Mouse (Mus musculus) midbrain, embryonic 15.5 days (tissue): ENCODE results near the gene H2-Q10. TPM values are rescaled to one million over a fixed set of nuclear protein-coding genes. Genes with fewer than 3 reads are reported as not detected.
"Not testable (repeated sequence)": the region's sequence is repeated elsewhere in the genome, so short reads cannot be mapped to it uniquely, and the experiment has no call there.

Experiments
- ATAC-seq: fragments of 200-750 bp; cut with Nextera tagmentation; replicated peaks from 2 replicates; pipeline ENCODE4 v1.8.0; 2017; ENCODE audit warnings: moderate TSS enrichment
- H3K27ac ChIP-seq: fragments of 300-500 bp; sonication (generic); 2 replicates; pipeline ENCODE4 v1.5.1; 2015; ENCODE audit warnings: mild to moderate bottlenecking, inconsistent platforms
- H3K27me3 ChIP-seq: fragments of 300-500 bp; sonication (generic); replicated peaks from 2 replicates; pipeline ENCODE4 v1.6.1; 2015; ENCODE audit warnings: inconsistent platforms
- H3K36me3 ChIP-seq: fragments of 300-500 bp; sonication (generic); replicated peaks from 2 replicates; pipeline ENCODE4 v1.6.1; 2015; ENCODE audit warnings: inconsistent platforms
- H3K4me1 ChIP-seq: fragments of 300-500 bp; sonication (generic); 2 replicates; pipeline ENCODE4 v1.6.1; 2015; ENCODE audit warnings: inconsistent platforms
- H3K4me2 ChIP-seq: fragments of 300-500 bp; sonication (generic); 2 replicates; pipeline ENCODE4 v1.6.1; 2015; ENCODE audit warnings: inconsistent platforms, mild to moderate bottlenecking, moderate library complexity
- H3K4me3 ChIP-seq: fragments of 300-500 bp; sonication (generic); 2 replicates; pipeline ENCODE4 v1.5.1; 2015; ENCODE audit warnings: mild to moderate bottlenecking, inconsistent platforms
- H3K9ac ChIP-seq: fragments of 300-500 bp; sonication (generic); 2 replicates; pipeline ENCODE4 v1.6.1; 2015; ENCODE audit warnings: mild to moderate bottlenecking, inconsistent platforms
- H3K9me3 ChIP-seq: fragments of 300-500 bp; sonication (generic); 2 replicates; pipeline ENCODE4 v1.6.1; 2016; ENCODE audit warnings: inconsistent platforms
- WGBS: fragments of 180-500 bp; shearing (Covaris S2); methylation state at CpG from one replicate; pipeline ENCODE4 v1.1.7; 2015; ENCODE audit warnings: mixed read lengths; 5-methylcytosine and 5-hydroxymethylcytosine counted together
- polyA plus RNA-seq: library from polyadenylated mRNA; unstranded; fragments of >200 nt; fragmentation: Nextera tagmentation; extraction: Ambion mirVana; gene quantifications from 2 replicates; pipeline ENCODE4 v1.2.1, GENCODE M21; 2015

H2-Q10 gene
- polyA plus RNA-seq, 1 experiment from 2014 or later = 0.26 TPM

GRCm38 (mm10) chr17:35434836-35435235, 35.1 kb upstream of the H2-Q10 start:
- H3K36me3 ChIP-seq, H3K9ac ChIP-seq, ATAC-seq, H3K4me1 ChIP-seq, H3K9me3 ChIP-seq, H3K27me3 ChIP-seq, H3K4me2 ChIP-seq, H3K4me3 ChIP-seq, H3K27ac ChIP-seq: not testable (repeated sequence)
- WGBS = 10% methylated on average over 8 of the region's 8 CpGs

GRCm38 (mm10) chr17:35435577-35435976, 34.3 kb upstream of the H2-Q10 start:
- not testable (repeated sequence) for H3K4me1 ChIP-seq, H3K27ac ChIP-seq, H3K9ac ChIP-seq, H3K36me3 ChIP-seq, H3K4me3 ChIP-seq, H3K9me3 ChIP-seq, H3K4me2 ChIP-seq, ATAC-seq
- 77% methylated on average over 3 of the region's 3 CpGs for WGBS
- H3K27me3 ChIP-seq = peaks cover 11% of the 10 kb centered on the region; the same call in 1 of the 2 replicates

DNA sequence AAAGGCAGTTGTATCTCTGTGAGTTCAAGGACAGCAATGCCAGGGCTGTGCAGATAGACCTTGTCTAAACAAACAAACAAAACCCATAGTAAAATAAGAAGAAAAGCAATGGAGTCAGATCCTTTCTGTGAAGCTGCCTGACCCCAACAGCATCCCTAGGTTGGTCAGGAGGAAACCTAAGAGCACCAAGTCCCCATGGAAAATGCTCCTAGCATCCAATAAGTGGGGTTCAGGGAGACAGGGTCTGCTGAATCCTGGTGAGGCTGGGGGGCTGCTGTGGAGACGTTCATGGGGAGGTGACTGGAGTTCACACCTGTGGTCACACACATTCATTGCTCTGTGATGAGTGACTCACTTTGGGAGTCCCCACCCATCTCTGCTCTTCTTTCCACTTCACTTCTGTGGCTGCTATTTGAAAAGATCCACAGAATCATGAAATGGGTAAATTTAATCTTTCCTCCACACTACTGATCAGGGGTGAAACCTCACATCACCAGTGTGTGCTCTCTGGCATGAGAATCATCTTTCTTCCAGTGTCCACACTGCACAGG, 32.4 kb upstream of the H2-Q10 start:
- not testable (repeated sequence) for ATAC-seq, H3K9me3 ChIP-seq, H3K36me3 ChIP-seq, H3K4me2 ChIP-seq, H3K27ac ChIP-seq, H3K4me1 ChIP-seq, H3K9ac ChIP-seq, H3K4me3 ChIP-seq
- H3K27me3 ChIP-seq = peaks cover 11% of the 10 kb centered on the region; the same call in 1 of the 2 replicates
- 73% methylated on average over 1 of the region's 1 CpGs for WGBS

GRCm38 (mm10) chr17:35438395-35438794, 31.5 kb upstream of the H2-Q10 start:
- Histone ChIP-seq H3K27me3 (peaks cover 11% of the 10 kb centered on the region; the same call in 1 of the 2 replicates), H3K4me2 (peak overlapping the region; percentile 81; the same call in 1 of the 2 replicates)
- H3K4me1 ChIP-seq, H3K9ac ChIP-seq, H3K4me3 ChIP-seq, H3K36me3 ChIP-seq, H3K9me3 ChIP-seq, ATAC-seq, H3K27ac ChIP-seq: not testable (repeated sequence)
- 93% methylated on average over 3 of the region's 3 CpGs for WGBS

- not testable (repeated sequence) for H3K27ac ChIP-seq, H3K4me1 ChIP-seq, H3K36me3 ChIP-seq, H3K9me3 ChIP-seq
- ATAC-seq = peak; percentile 90
- Histone ChIP-seq H3K4me3 (peak within 1 kb of the TSS; percentile 44), H3K27me3 (peaks cover 11% of the 10 kb centered on the region; the same call in 1 of the 2 replicates), H3K9ac (peak within 1 kb of the TSS; percentile 32), H3K4me2 (peak within 1 kb of the TSS; percentile 81)
- WGBS = 1% methylated on average over 18 of the region's 18 CpGs
These were observed 31.0 kb upstream of the H2-Q10 start, which contains the start of gene H2-Q7 for GRCm38 (mm10) chr17:35438885-35439284. H2-Q7 (plus strand) TSS chr17:35439155.

GRCm38 (mm10) chr17:35439295-35439747, 30.6 kb upstream of the H2-Q10 start:
- ATAC-seq = peak; percentile 77
- not testable (repeated sequence) for H3K36me3 ChIP-seq, H3K4me1 ChIP-seq, H3K9me3 ChIP-seq, H3K27ac ChIP-seq
- 2% methylated on average over 46 of the region's 48 CpGs for WGBS
- Histone ChIP-seq H3K9ac (peak overlapping the region; percentile 32), H3K27me3 (peaks cover 11% of the 10 kb centered on the region; the same call in 1 of the 2 replicates), H3K4me3 (peak overlapping the region; percentile 44), H3K4me2 (peak overlapping the region; percentile 81)

DNA sequence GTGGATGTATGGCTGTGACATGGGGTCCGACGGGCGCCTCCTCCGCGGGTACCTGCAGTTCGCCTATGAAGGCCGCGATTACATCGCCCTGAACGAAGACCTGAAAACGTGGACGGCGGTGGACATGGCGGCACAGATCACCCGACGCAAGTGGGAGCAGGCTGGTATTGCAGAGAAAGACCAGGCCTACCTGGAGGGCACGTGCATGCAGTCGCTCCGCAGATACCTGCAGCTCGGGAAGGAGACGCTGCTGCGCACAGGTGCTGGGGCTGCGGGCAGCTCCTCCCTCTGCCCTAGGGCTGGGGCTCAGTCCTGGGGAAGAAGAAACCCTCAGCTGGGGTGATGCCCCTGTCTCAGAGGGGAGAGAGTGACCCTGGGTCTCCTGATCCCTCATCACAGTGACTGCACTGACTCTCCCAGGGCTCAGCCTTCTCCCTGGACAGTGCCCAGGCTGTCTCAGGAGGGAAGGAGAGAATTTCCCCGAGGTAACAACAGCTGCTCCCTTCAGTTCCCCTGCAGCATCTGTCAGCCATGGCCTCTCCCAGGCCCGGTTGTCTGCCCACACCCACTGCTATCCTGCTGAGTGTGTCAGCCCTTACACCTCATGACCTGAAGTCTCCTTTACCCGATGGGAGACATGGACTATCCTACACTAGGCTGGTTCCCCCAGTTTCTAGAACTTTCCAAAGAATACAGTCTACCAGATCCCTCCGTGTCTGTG, 29.8 kb upstream of the H2-Q10 start:
- H3K4me3 ChIP-seq, H3K9me3 ChIP-seq, H3K27ac ChIP-seq, H3K4me1 ChIP-seq, H3K9ac ChIP-seq, H3K36me3 ChIP-seq: not testable (repeated sequence)
- Histone ChIP-seq H3K27me3 (peaks cover 11% of the 10 kb centered on the region; the same call in 1 of the 2 replicates), H3K4me2 (peak overlapping the region; percentile 81; the same call in 1 of the 2 replicates)
- 0 out of 2 replicates have a peak, but pooled peaks have one; percentile 10 for ATAC-seq
- WGBS = 52% methylated on average over 27 of the region's 27 CpGs

DNA sequence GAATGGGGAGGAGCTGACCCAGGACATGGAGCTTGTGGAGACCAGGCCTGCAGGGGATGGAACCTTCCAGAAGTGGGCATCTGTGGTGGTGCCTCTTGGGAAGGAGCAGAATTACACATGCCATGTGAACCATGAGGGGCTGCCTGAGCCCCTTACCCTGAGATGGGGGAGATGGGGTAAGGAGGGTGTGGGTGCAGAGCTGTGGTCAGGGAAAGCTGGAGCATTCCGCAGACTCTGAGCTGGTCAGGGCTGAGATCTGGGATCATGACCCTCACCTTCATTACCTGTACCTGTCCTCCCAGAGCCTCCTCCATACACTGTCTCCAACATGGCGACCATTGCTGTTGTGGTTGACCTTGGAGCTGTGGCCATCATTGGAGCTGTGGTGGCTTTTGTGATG, 27.5 kb upstream of the H2-Q10 start:
- not testable (repeated sequence) for H3K36me3 ChIP-seq, H3K4me1 ChIP-seq, ATAC-seq, H3K9ac ChIP-seq, H3K9me3 ChIP-seq, H3K4me3 ChIP-seq, H3K4me2 ChIP-seq, H3K27ac ChIP-seq
- H3K27me3 ChIP-seq = peaks cover 11% of the 10 kb centered on the region; the same call in 1 of the 2 replicates
- 91% methylated on average over 2 of the region's 2 CpGs for WGBS

DNA sequence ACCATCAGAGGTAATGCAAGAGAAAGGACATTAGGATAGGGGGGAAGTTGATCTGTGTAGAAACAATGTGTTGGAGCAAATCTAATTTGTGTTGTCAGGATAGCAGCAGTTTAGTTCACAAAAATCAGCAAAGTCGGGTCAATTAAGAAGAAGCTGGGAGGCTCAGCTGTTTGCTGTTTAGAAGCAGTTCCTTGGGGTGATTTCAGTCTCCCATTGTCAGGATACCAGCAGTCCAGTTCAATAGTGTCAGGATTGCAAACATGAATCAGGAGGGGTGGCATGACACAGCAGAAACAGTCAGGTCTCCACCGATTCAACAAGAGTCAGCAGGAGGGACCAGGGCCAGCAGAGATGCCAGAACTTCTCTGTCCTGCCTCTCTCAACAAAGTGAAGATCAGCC, 25.4 kb upstream of the H2-Q10 start:
- not testable (repeated sequence) for H3K27ac ChIP-seq, H3K9ac ChIP-seq, H3K4me2 ChIP-seq, H3K4me3 ChIP-seq, ATAC-seq, H3K27me3 ChIP-seq, H3K4me1 ChIP-seq, H3K9me3 ChIP-seq, H3K36me3 ChIP-seq
- 89% methylated on average over 2 of the region's 2 CpGs for WGBS

DNA sequence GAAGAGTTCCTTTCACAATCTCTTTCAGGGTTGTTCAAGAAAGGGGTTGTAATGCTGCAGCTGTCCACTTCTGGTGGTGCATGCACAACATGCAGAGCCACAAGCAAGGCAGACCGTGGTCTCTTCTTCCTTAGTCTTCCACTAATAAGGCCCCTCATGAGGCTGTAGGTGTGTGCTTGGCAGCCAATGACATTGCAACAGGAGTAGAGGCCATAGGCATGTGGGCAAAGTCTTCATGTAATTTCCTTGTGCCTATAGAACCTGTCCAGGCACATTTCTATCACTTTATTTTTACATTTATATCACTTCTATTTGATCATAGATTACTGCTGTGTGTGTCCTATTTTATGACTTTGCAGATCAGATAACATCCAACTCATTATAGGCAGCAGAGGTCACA, 11.6 kb upstream of the H2-Q10 start:
- not testable (repeated sequence) for H3K9ac ChIP-seq, H3K4me2 ChIP-seq, H3K36me3 ChIP-seq, H3K27ac ChIP-seq, ATAC-seq, H3K27me3 ChIP-seq, H3K4me1 ChIP-seq, H3K4me3 ChIP-seq, H3K9me3 ChIP-seq
- no CpG with 5 or more reads among the region's 1 CpGs for WGBS

- peak; percentile 93 for ATAC-seq
- H3K9ac ChIP-seq, H3K4me1 ChIP-seq, H3K27ac ChIP-seq, H3K4me3 ChIP-seq, H3K4me2 ChIP-seq, H3K9me3 ChIP-seq, H3K27me3 ChIP-seq, H3K36me3 ChIP-seq: not testable (repeated sequence)
- WGBS = 43% methylated on average over 3 of the region's 9 CpGs
These were observed 9.2 kb upstream of the H2-Q10 start for GRCm38 (mm10) chr17:35460513-35461341.

GRCm38 (mm10) chr17:35465651-35466050, 4.2 kb upstream of the H2-Q10 start:
- H3K4me2 ChIP-seq, H3K36me3 ChIP-seq, H3K9ac ChIP-seq, H3K27ac ChIP-seq, H3K9me3 ChIP-seq, ATAC-seq, H3K4me3 ChIP-seq: not testable (repeated sequence)
- Histone ChIP-seq H3K4me1 (peaks cover 10% of the 10 kb centered on the region), H3K27me3 (peaks cover 23% of the 10 kb centered on the region)
- 10% methylated on average over 8 of the region's 8 CpGs for WGBS
